8 mouse cellular contexts compared by ENCODE assay signal in the genomic region with DNA sequence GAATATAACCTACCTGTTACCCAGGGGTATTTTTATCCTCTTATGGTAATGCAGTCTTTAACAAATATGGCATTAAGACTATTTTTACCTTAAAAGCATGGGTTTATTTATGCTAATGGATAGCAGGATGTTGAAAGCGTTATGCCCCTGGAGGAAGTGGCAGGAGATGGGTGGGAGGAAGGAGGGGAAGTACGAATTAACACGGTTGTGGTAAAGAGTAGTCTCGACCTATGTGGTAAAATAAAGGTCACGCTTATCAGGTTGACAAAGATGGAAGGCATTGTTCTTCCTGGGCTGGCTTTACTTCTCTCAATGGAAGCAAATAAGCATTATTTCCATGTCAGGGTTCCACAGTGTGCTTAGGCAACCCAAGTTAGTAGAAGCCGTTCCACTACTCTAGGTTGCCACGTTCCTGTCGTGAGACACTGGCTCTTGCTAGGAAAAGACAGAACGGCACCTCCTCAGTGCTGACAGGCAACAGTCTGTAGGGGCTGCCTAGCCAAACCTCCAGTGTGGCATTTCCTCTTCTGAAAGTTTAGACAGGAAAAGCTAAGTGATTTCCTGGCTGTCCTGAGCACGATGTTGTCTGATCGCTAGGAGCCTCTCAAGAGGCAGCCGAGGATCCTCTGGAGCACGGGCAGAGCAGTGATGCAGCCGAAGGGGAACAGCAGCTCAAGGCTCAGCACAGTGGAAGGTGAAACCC. TPM values are rescaled to one million over a fixed set of nuclear protein-coding genes. Genes with fewer than 3 reads are reported as not detected.
DNase-seq lines count a peak whose midpoint lies in the region; ATAC-seq and TF ChIP-seq lines count a peak whose summit lies in the region.

No protein-coding gene starts in this region.

- no peak for TF ChIP-seq POLR2A in lung, adult 2 months (IDR thresholded peaks at IDR 0.05; ENCODE audit: borderline replicate concordance, extremely low read depth, low read depth, low read length)

- no peaks in the 10 kb centered on the region for H3K9me3 ChIP-seq in lung, embryonic 14.5 days (ENCODE audit: low read depth, low read length)
- no peaks in the 10 kb centered on the region for H3K9me3 ChIP-seq in heart, embryonic 11.5 days (replicated peaks; ENCODE audit: control insufficient read depth, low read length)
- no peaks in the 10 kb centered on the region for H3K9me3 ChIP-seq in lung, postnatal 0 days (ENCODE audit: low read length)

- ATAC-seq in lung, embryonic 14.5 days (ENCODE audit: insufficient read depth) = peak; percentile 47; the same call in 1 of the 2 replicates
- ATAC-seq in heart, embryonic 11.5 days (replicated peaks; ENCODE audit: insufficient number of reproducible peaks, low FRiP score, low TSS enrichment) = no peak
- ATAC-seq in lung, postnatal 0 days = no peak

- peak; percentile 48 for DNase-seq in lung, embryonic 14.5 days
- no peak for DNase-seq in lung, adult 2 months
- DNase-seq in lung, postnatal 0 days (ENCODE audit: low spot score) = peak; percentile 12
- DNase-seq in thymus, postnatal 0 days (ENCODE audit: low spot score) = peak; percentile 6
- no peak for DNase-seq in adrenal gland, adult (ENCODE audit: inconsistent age in 2 of 2, low spot score in 1 of 2)
- DNase-seq in spleen, postnatal 10 days (ENCODE audit: low spot score in 2 of 2) = no peak
- DNase-seq in gastrocnemius, adult 18-20 months (ENCODE audit: low spot score) = no peak

- TF ChIP-seq CTCF in lung, embryonic 14.5 days (IDR thresholded peaks at IDR 0.05; ENCODE audit: low read depth) = no peak
- no peak for TF ChIP-seq CTCF in lung, adult 2 months (IDR thresholded peaks at IDR 0.05; ENCODE audit: insufficient read depth, low read length)
- 0 out of 2 replicates have a peak, but pooled peaks have one; percentile 2 for TF ChIP-seq CTCF in lung, postnatal 0 days (IDR thresholded peaks at IDR 0.05)

- H3K4me2 ChIP-seq in lung, embryonic 14.5 days = peak overlapping the region; percentile 43
- peak overlapping the region; percentile 57 for H3K4me2 ChIP-seq in heart, embryonic 11.5 days
- peak overlapping the region; percentile 42 for H3K4me2 ChIP-seq in lung, postnatal 0 days (replicated peaks; ENCODE audit: low read depth, low read length)

- peaks cover 4% of the 10 kb centered on the region for H3K4me1 ChIP-seq in lung, embryonic 14.5 days (ENCODE audit: insufficient read depth)
- 0 out of 2 replicates have a peak, but pooled peaks cover 2% of the 10 kb centered on the region for H3K4me1 ChIP-seq in lung, adult 2 months (ENCODE audit: control insufficient read depth, insufficient read depth, low read length)
- peaks cover 12% of the 10 kb centered on the region for H3K4me1 ChIP-seq in heart, embryonic 11.5 days (ENCODE audit: control insufficient read depth, insufficient read depth, low read length)
- no peaks in the 10 kb centered on the region for H3K4me1 ChIP-seq in lung, postnatal 0 days (ENCODE audit: insufficient read depth, low read depth, low read length)

- WGBS in lung, embryonic 14.5 days = 21% methylated on average over 14 of the region's 14 CpGs
- 13% methylated on average over 14 of the region's 14 CpGs for WGBS in lung, adult 2 months
- 27% methylated on average over 14 of the region's 14 CpGs for WGBS in heart, embryonic 11.5 days (ENCODE audit: insufficient replicate concordance)
- 16% methylated on average over 14 of the region's 14 CpGs for WGBS in lung, postnatal 0 days

- no peak overlapping the region for H3K27ac ChIP-seq in lung, embryonic 14.5 days (ENCODE audit: low read depth)
- H3K27ac ChIP-seq in heart, embryonic 11.5 days (ENCODE audit: low read depth, low read length) = 0 out of 2 replicates have a peak overlapping the region, but pooled peaks have one; percentile 22
- no peak overlapping the region for H3K27ac ChIP-seq in lung, postnatal 0 days (ENCODE audit: low read length)

- no peak overlapping the region for H3K9ac ChIP-seq in lung, embryonic 14.5 days
- H3K9ac ChIP-seq in heart, embryonic 11.5 days (ENCODE audit: low read depth, low read length) = peak overlapping the region; percentile 52
- H3K9ac ChIP-seq in lung, postnatal 0 days (replicated peaks; ENCODE audit: low read depth) = no peak overlapping the region

- H3K4me3 ChIP-seq in lung, embryonic 14.5 days (ENCODE audit: low read depth, low read length) = no peak overlapping the region
- no peak overlapping the region for H3K4me3 ChIP-seq in lung, adult 2 months (replicated peaks; ENCODE audit: extremely low read depth, low read depth, low read length)
- peak overlapping the region; percentile 25 for H3K4me3 ChIP-seq in heart, embryonic 11.5 days (ENCODE audit: low read depth, low read length)
- H3K4me3 ChIP-seq in lung, postnatal 0 days (ENCODE audit: low read depth, low read length) = no peak overlapping the region

- no peaks in the 10 kb centered on the region for H3K36me3 ChIP-seq in lung, embryonic 14.5 days (ENCODE audit: insufficient read depth)
- no peaks in the 10 kb centered on the region for H3K36me3 ChIP-seq in heart, embryonic 11.5 days (ENCODE audit: control insufficient read depth, insufficient read depth, low read length)
- H3K36me3 ChIP-seq in lung, postnatal 0 days (ENCODE audit: insufficient read depth, low read length) = no peaks in the 10 kb centered on the region

- TF ChIP-seq EP300 in lung, postnatal 0 days (IDR thresholded peaks at IDR 0.05) = no peak

- no peaks in the 10 kb centered on the region for H3K27me3 ChIP-seq in lung, embryonic 14.5 days (ENCODE audit: insufficient read depth, low read length)
- H3K27me3 ChIP-seq in heart, embryonic 11.5 days (ENCODE audit: control insufficient read depth, insufficient read depth, low read length) = no peaks in the 10 kb centered on the region
- no peaks in the 10 kb centered on the region for H3K27me3 ChIP-seq in lung, postnatal 0 days (replicated peaks; ENCODE audit: insufficient read depth, low read length)

RNA-seq across cellular contexts. Expression of a gene that starts 47.7 kb away (rescaled TPM):
- not detected in 2 replicates for polyA plus RNA-seq in lung, embryonic 14.5 days (2014; fragmentation: Nextera tagmentation; extraction: Ambion mirVana)
- polyA plus RNA-seq in lung, adult 2 months (2012; rRNA removed) = not detected in 2 replicates
- not detected in 2 replicates for polyA plus RNA-seq in heart, embryonic 11.5 days (2014; fragmentation: Nextera tagmentation; extraction: Ambion mirVana)
- polyA plus RNA-seq in lung, postnatal 0 days (2015; fragmentation: Nextera tagmentation; extraction: Ambion mirVana) = not detected in 2 replicates
- polyA plus RNA-seq in thymus, postnatal 0 days (2015; fragmentation: Nextera tagmentation; extraction: Ambion mirVana) = not detected in 2 replicates
- total RNA-seq in gastrocnemius, adult 18-20 months (2021) = not detected

Comparison
In these comparisons a context has a peak if more than half of its experiments do, and no peak if none do; other contexts are left out.
1. DNase-seq: peak in lung, embryonic 14.5 days (single experiment), lung, postnatal 0 days (single experiment) and thymus, postnatal 0 days (single experiment); none in lung, adult 2 months (single experiment), adrenal gland, adult (0 of 2), spleen, postnatal 10 days (0 of 2) and gastrocnemius, adult 18-20 months (single experiment).
2. Peak in every context shown above with its lines, with median percentiles within 50 percentile points of each other: H3K4me2 ChIP-seq.